Mouse (Mus musculus) stomach, embryonic 14.5 days (tissue): ENCODE results near the gene Adcy2. TPM values are rescaled to one million over a fixed set of nuclear protein-coding genes. Genes with fewer than 3 reads are reported as not detected.

ENCODE experiments used
- ATAC-seq: fragments of 200-750 bp; cut with Nextera tagmentation; 2 replicates; pipeline ENCODE4 v1.8.0; 2017; ENCODE audit warnings: low read depth, moderate TSS enrichment; ENCODE audit not compliant: insufficient number of reproducible peaks, insufficient read depth, low FRiP score
- H3K27ac ChIP-seq: fragments of 300-500 bp; sonication (generic); 2 replicates; pipeline ENCODE4 v1.5.1; 2014; ENCODE audit warnings: mild to moderate bottlenecking, low read length, moderate library complexity, mixed read lengths
- H3K27me3 ChIP-seq: fragments of 300-500 bp; sonication (generic); 2 replicates; pipeline ENCODE4 v1.6.1; 2014; ENCODE audit warnings: low read length, control low read depth, mixed read lengths; ENCODE audit not compliant: control insufficient read depth, insufficient read depth
- H3K36me3 ChIP-seq: fragments of 300-500 bp; sonication (generic); 2 replicates; pipeline ENCODE4 v1.6.1; 2014; ENCODE audit warnings: mild to moderate bottlenecking, control low read depth, low read length, moderate library complexity, mixed read lengths; ENCODE audit not compliant: control insufficient read depth, insufficient read depth
- H3K4me1 ChIP-seq: fragments of 300-500 bp; sonication (generic); 2 replicates; pipeline ENCODE4 v1.6.1; 2014; ENCODE audit warnings: low read length, control low read depth, mixed read lengths; ENCODE audit not compliant: control insufficient read depth, insufficient read depth
- H3K4me2 ChIP-seq: fragments of 300-500 bp; sonication (generic); replicated peaks from 2 replicates; pipeline ENCODE4 v1.6.1; 2014; ENCODE audit warnings: low read depth, low read length, control low read depth
- H3K4me3 ChIP-seq: fragments of 300-500 bp; sonication (generic); 2 replicates; pipeline ENCODE4 v1.5.1; 2014; ENCODE audit warnings: low read depth, low read length, control low read depth
- H3K9ac ChIP-seq: fragments of 300-500 bp; sonication (generic); replicated peaks from 2 replicates; pipeline ENCODE4 v1.6.1; 2014; ENCODE audit warnings: low read depth, mild to moderate bottlenecking, control low read depth, low read length, moderate library complexity, mixed read lengths
- H3K9me3 ChIP-seq: fragments of 300-500 bp; sonication (generic); 2 replicates; pipeline ENCODE4 v1.6.1; 2016; ENCODE audit warnings: low read depth, low read length, control low read depth; ENCODE audit not compliant: control insufficient read depth
- WGBS: fragments of 180-500 bp; shearing (Covaris S2); extraction: QIAGEN DNeasy Blood & Tissue Kit; methylation state at CpG from one replicate; pipeline ENCODE4 v1.1.7; 2014; 5-methylcytosine and 5-hydroxymethylcytosine counted together
- polyA plus RNA-seq: library from polyadenylated mRNA; unstranded; fragments of >200 nt; fragmentation: Nextera tagmentation; extraction: Ambion mirVana; gene quantifications from 2 replicates; pipeline ENCODE4 v1.2.1, GENCODE M21; 2014

Adcy2 gene
- polyA plus RNA-seq, 1 experiment from 2014 or later: 5.0 TPM

- ATAC-seq: no peak
- 90% methylated on average over 6 of the region's 6 CpGs for WGBS
- no peak overlapping the region for H3K9ac ChIP-seq
Observed at GRCm38 (mm10) chr13:68868776-68869175, 130.6 kb downstream of the Adcy2 start.

GRCm38 (mm10) chr13:68867940-68868655 is 131.2 kb downstream of the Adcy2 start:
- no peak overlapping the region for H3K4me3 ChIP-seq
- H3K36me3 ChIP-seq: no peaks in the 10 kb centered on the region
- no peaks in the 10 kb centered on the region for H3K4me1 ChIP-seq
- 72% methylated on average over 1 of the region's 1 CpGs for whole genome bisulfite sequencing
- no peak for ATAC-seq
- H3K9me3 ChIP-seq: no peaks in the 10 kb centered on the region
- H3K4me2 ChIP-seq: no peak overlapping the region
- no peak overlapping the region for H3K27ac ChIP-seq
- H3K27me3 ChIP-seq: no peaks in the 10 kb centered on the region
- no peak overlapping the region for H3K9ac ChIP-seq

More at GRCm38 (mm10) chr13:68868776-68869175, 130.6 kb downstream of the Adcy2 start:
- Histone ChIP-seq H3K36me3 (no peaks in the 10 kb centered on the region), H3K4me3 (no peak overlapping the region), H3K27me3 (no peaks in the 10 kb centered on the region), H3K27ac (no peak overlapping the region), H3K9me3 (no peaks in the 10 kb centered on the region), H3K4me2 (no peak overlapping the region), H3K4me1 (no peaks in the 10 kb centered on the region)

DNA sequence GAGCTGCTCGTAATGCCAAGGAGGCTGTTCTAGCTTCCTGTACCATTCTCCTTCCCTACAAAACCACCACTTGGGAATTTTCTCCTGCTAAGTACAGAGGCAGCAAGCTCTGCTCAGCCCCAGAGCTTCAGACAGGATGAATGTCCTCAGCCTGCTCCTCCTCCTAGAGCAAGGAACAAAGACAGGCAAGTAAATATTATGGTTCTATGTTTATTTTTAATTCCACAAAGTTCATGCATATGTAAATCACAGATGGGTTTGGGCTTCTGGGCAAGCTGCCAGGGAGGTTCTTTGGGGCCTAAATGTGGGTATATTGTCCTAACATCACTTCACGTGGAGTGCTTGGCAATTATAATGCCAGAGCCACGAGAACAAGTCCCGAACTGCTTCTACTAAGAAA is 139.3 kb downstream of the Adcy2 start:
- H3K9me3 ChIP-seq: no peaks in the 10 kb centered on the region
- ATAC-seq: no peak
- H3K27ac ChIP-seq: no peak overlapping the region
- H3K4me2 ChIP-seq: no peak overlapping the region
- H3K27me3 ChIP-seq: no peaks in the 10 kb centered on the region
- no peaks in the 10 kb centered on the region for H3K4me1 ChIP-seq
- no peak overlapping the region for H3K9ac ChIP-seq
- H3K36me3 ChIP-seq: no peaks in the 10 kb centered on the region
- no peak overlapping the region for H3K4me3 ChIP-seq
- whole genome bisulfite sequencing: 44% methylated on average over 4 of the region's 4 CpGs

- no peaks in the 10 kb centered on the region for H3K4me1 ChIP-seq
- WGBS: 74% methylated on average over 3 of the region's 3 CpGs
Observed at GRCm38 (mm10) chr13:68848265-68848664, 151.1 kb downstream of the Adcy2 start.

GRCm38 (mm10) chr13:68839517-68839916 is 159.8 kb downstream of the Adcy2 start:
- Histone ChIP-seq H3K4me3 (no peak overlapping the region), H3K9me3 (no peaks in the 10 kb centered on the region), H3K4me2 (no peak overlapping the region), H3K4me1 (no peaks in the 10 kb centered on the region), H3K9ac (no peak overlapping the region), H3K27ac (no peak overlapping the region), H3K27me3 (no peaks in the 10 kb centered on the region), H3K36me3 (no peaks in the 10 kb centered on the region)
- ATAC-seq: no peak
- 42% methylated on average over 2 of the region's 2 CpGs for WGBS

More at GRCm38 (mm10) chr13:68848265-68848664, 151.1 kb downstream of the Adcy2 start:
- no peak overlapping the region for H3K9ac ChIP-seq
- ATAC-seq: no peak
- H3K4me3 ChIP-seq: no peak overlapping the region
- no peaks in the 10 kb centered on the region for H3K9me3 ChIP-seq
- H3K27ac ChIP-seq: no peak overlapping the region
- no peaks in the 10 kb centered on the region for H3K27me3 ChIP-seq
- no peaks in the 10 kb centered on the region for H3K36me3 ChIP-seq
- H3K4me2 ChIP-seq: no peak overlapping the region

DNA sequence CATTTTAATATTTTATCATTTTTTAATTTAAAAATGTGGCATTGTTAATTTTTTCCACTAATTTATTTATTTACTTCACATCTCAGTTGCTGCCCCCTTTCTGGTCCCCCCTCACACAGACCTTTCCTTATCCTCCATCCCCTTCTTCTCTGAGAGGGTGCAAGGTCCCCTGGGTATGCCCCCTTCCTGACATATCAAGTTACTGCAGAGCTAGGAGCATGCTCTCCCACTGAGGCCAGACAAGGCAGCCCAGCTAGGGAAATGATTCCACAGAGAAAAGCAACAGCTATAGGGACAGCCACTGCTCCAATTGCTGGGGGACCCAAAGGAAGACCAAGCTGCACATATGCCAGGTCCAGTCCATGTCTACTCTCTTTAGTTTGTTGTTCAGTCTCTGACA is 163.2 kb downstream of the Adcy2 start:
- Histone ChIP-seq H3K4me2 (no peak overlapping the region), H3K4me3 (no peak overlapping the region), H3K36me3 (no peaks in the 10 kb centered on the region), H3K27me3 (no peaks in the 10 kb centered on the region), H3K27ac (no peak overlapping the region), H3K9me3 (no peaks in the 10 kb centered on the region), H3K9ac (no peak overlapping the region), H3K4me1 (no peaks in the 10 kb centered on the region)
- ATAC-seq: no peak

- no peaks in the 10 kb centered on the region for H3K9me3 ChIP-seq
- no peak for ATAC-seq
- no peaks in the 10 kb centered on the region for H3K36me3 ChIP-seq
- no peaks in the 10 kb centered on the region for H3K27me3 ChIP-seq
- 60% methylated on average over 8 of the region's 8 CpGs for WGBS
- H3K9ac ChIP-seq: no peak overlapping the region
- H3K4me3 ChIP-seq: no peak overlapping the region
- H3K27ac ChIP-seq: no peak overlapping the region
- no peaks in the 10 kb centered on the region for H3K4me1 ChIP-seq
- no peak overlapping the region for H3K4me2 ChIP-seq
Observed at GRCm38 (mm10) chr13:68835424-68836045, 163.8 kb downstream of the Adcy2 start.

- no peak overlapping the region for H3K4me3 ChIP-seq
- H3K27ac ChIP-seq: no peak overlapping the region
- 77% methylated on average over 5 of the region's 5 CpGs for WGBS
- H3K9me3 ChIP-seq: no peaks in the 10 kb centered on the region
- H3K4me2 ChIP-seq: no peak overlapping the region
- ATAC-seq: no peak
- H3K27me3 ChIP-seq: no peaks in the 10 kb centered on the region
- H3K36me3 ChIP-seq: no peaks in the 10 kb centered on the region
- no peaks in the 10 kb centered on the region for H3K4me1 ChIP-seq
- no peak overlapping the region for H3K9ac ChIP-seq
Observed at GRCm38 (mm10) chr13:68832141-68832540, 167.2 kb downstream of the Adcy2 start.
